Mouse (Mus musculus): ENCODE results near the gene Clns1a. TPM values are rescaled to one million over a fixed set of nuclear protein-coding genes. Genes with fewer than 3 reads are reported as not detected.

Clns1a gene
- total and polyA plus RNA-seq, 2 experiments, result 21.6 to 29.1 TPM

- no peaks in the 10 kb centered on the region for H3K27me3 ChIP-seq (ENCODE audit: control insufficient read depth, insufficient read depth, low read length)
- no peak overlapping the region for H3K9ac ChIP-seq (ENCODE audit: low read depth, low read length)
- TF ChIP-seq POLR2A (IDR thresholded peaks at IDR 0.05; ENCODE audit: extremely low read depth, insufficient read depth, low read length), result no peak
- TF ChIP-seq CTCF (IDR thresholded peaks at IDR 0.05; ENCODE audit: low read depth, low read length), result no peak
- H3K79me2 ChIP-seq (ENCODE audit: control insufficient read depth, insufficient read depth, low read length), result no peaks in the 10 kb centered on the region
- no peak overlapping the region for H3K27ac ChIP-seq (replicated peaks; ENCODE audit: insufficient read depth, low read depth, low read length)
- peaks cover 19% of the 10 kb centered on the region; the same call in 1 of the 2 replicates for H3K36me3 ChIP-seq (ENCODE audit: control insufficient read depth, insufficient read depth, low read length)
- H3K4me1 ChIP-seq (ENCODE audit: control insufficient read depth, insufficient read depth, low read length), result no peaks in the 10 kb centered on the region
- H3K4me3 ChIP-seq (ENCODE audit: insufficient read depth, low read depth, low read length), result no peak overlapping the region
- WGBS, result 93% methylated on average over 7 of the region's 7 CpGs
- DNase-seq (ENCODE audit: extremely low read depth, low read depth, low spot score), result no peak
Measured at GRCm38 (mm10) chr7:97722278-97722918, 26.0 kb downstream of the Clns1a start.

GRCm38 (mm10) chr7:97723646-97724538 is 27.5 kb downstream of the Clns1a start:
- Histone ChIP-seq H3K79me2 (ENCODE audit: control insufficient read depth, insufficient read depth, low read length) (no peaks in the 10 kb centered on the region), H3K36me3 (ENCODE audit: control insufficient read depth, insufficient read depth, low read length) (peaks cover 15% of the 10 kb centered on the region; the same call in 1 of the 2 replicates), H3K27ac (replicated peaks; ENCODE audit: insufficient read depth, low read depth, low read length) (no peak overlapping the region), H3K4me1 (ENCODE audit: control insufficient read depth, insufficient read depth, low read length) (no peaks in the 10 kb centered on the region), H3K9ac (ENCODE audit: low read depth, low read length) (no peak overlapping the region), H3K27me3 (ENCODE audit: control insufficient read depth, insufficient read depth, low read length) (no peaks in the 10 kb centered on the region), H3K4me3 (ENCODE audit: insufficient read depth, low read depth, low read length) (no peak overlapping the region)
- TF ChIP-seq CTCF (IDR thresholded peaks at IDR 0.05; ENCODE audit: low read depth, low read length) (no peak), POLR2A (IDR thresholded peaks at IDR 0.05; ENCODE audit: extremely low read depth, insufficient read depth, low read length) (no peak)
- DNase-seq (ENCODE audit: extremely low read depth, low read depth, low spot score), result no peak
- WGBS, result 90% methylated on average over 11 of the region's 11 CpGs

GRCm38 (mm10) chr7:97725401-97725800 is 29.0 kb downstream of the Clns1a start:
- Histone ChIP-seq H3K4me1 (ENCODE audit: control insufficient read depth, insufficient read depth, low read length) (peaks cover 3% of the 10 kb centered on the region; the same call in 1 of the 2 replicates), H3K4me3 (ENCODE audit: insufficient read depth, low read depth, low read length) (no peak overlapping the region), H3K79me2 (ENCODE audit: control insufficient read depth, insufficient read depth, low read length) (peaks cover 6% of the 10 kb centered on the region; the same call in 1 of the 2 replicates), H3K27me3 (ENCODE audit: control insufficient read depth, insufficient read depth, low read length) (no peaks in the 10 kb centered on the region), H3K9ac (ENCODE audit: low read depth, low read length) (no peak overlapping the region), H3K36me3 (ENCODE audit: control insufficient read depth, insufficient read depth, low read length) (peaks cover 15% of the 10 kb centered on the region; the same call in 1 of the 2 replicates), H3K27ac (replicated peaks; ENCODE audit: insufficient read depth, low read depth, low read length) (no peak overlapping the region)
- no peak for DNase-seq (ENCODE audit: extremely low read depth, low read depth, low spot score)
- 98% methylated on average over 6 of the region's 6 CpGs for WGBS
- no peak for TF ChIP-seq POLR2A (IDR thresholded peaks at IDR 0.05; ENCODE audit: extremely low read depth, insufficient read depth, low read length)
- no peak for TF ChIP-seq CTCF (IDR thresholded peaks at IDR 0.05; ENCODE audit: low read depth, low read length)

- no peaks in the 10 kb centered on the region for H3K27me3 ChIP-seq (ENCODE audit: control insufficient read depth, insufficient read depth, low read length)
- no peak overlapping the region for H3K9ac ChIP-seq (ENCODE audit: low read depth, low read length)
- no peak overlapping the region for H3K27ac ChIP-seq (replicated peaks; ENCODE audit: insufficient read depth, low read depth, low read length)
- TF ChIP-seq CTCF (IDR thresholded peaks at IDR 0.05; ENCODE audit: low read depth, low read length) (no peak), POLR2A (IDR thresholded peaks at IDR 0.05; ENCODE audit: extremely low read depth, insufficient read depth, low read length) (no peak)
- no peak overlapping the region for H3K4me3 ChIP-seq (ENCODE audit: insufficient read depth, low read depth, low read length)
- peaks cover 7% of the 10 kb centered on the region for H3K4me1 ChIP-seq (ENCODE audit: control insufficient read depth, insufficient read depth, low read length)
- DNase-seq (ENCODE audit: extremely low read depth, low read depth, low spot score), result no peak
- H3K79me2 ChIP-seq (ENCODE audit: control insufficient read depth, insufficient read depth, low read length), result peaks cover 6% of the 10 kb centered on the region; the same call in 1 of the 2 replicates
- WGBS, result 95% methylated on average over 7 of the region's 7 CpGs
- peaks cover 15% of the 10 kb centered on the region; the same call in 1 of the 2 replicates for H3K36me3 ChIP-seq (ENCODE audit: control insufficient read depth, insufficient read depth, low read length)
Measured at GRCm38 (mm10) chr7:97726080-97726479, 29.6 kb downstream of the Clns1a start.

GRCm38 (mm10) chr7:97726778-97727177 is 30.3 kb downstream of the Clns1a start:
- Histone ChIP-seq H3K9ac (ENCODE audit: low read depth, low read length) (no peak overlapping the region), H3K4me3 (ENCODE audit: insufficient read depth, low read depth, low read length) (no peak overlapping the region), H3K36me3 (ENCODE audit: control insufficient read depth, insufficient read depth, low read length) (peaks cover 15% of the 10 kb centered on the region; the same call in 1 of the 2 replicates), H3K27ac (replicated peaks; ENCODE audit: insufficient read depth, low read depth, low read length) (no peak overlapping the region), H3K27me3 (ENCODE audit: control insufficient read depth, insufficient read depth, low read length) (no peaks in the 10 kb centered on the region), H3K4me1 (ENCODE audit: control insufficient read depth, insufficient read depth, low read length) (peaks cover 8% of the 10 kb centered on the region), H3K79me2 (ENCODE audit: control insufficient read depth, insufficient read depth, low read length) (peaks cover 10% of the 10 kb centered on the region)
- 88% methylated on average over 7 of the region's 7 CpGs for WGBS
- TF ChIP-seq POLR2A (IDR thresholded peaks at IDR 0.05; ENCODE audit: extremely low read depth, insufficient read depth, low read length), result no peak
- TF ChIP-seq CTCF (IDR thresholded peaks at IDR 0.05; ENCODE audit: low read depth, low read length), result no peak
- no peak for DNase-seq (ENCODE audit: extremely low read depth, low read depth, low spot score)

Data from liver, adult 2 months (tissue).